Mouse (Mus musculus) stomach, postnatal 0 days (tissue): Measurements from ENCODE around the gene Ddx24.

ENCODE experiments used
- CTCF ChIP-seq: IDR thresholded peaks from 2 replicates; pipeline ENCODE4 v1.5.1; 2016; ENCODE audit warnings: antibody characterized with exemption, low read depth, mild to moderate bottlenecking, moderate library complexity
- EP300 ChIP-seq: optimal IDR thresholded peaks from 2 replicates; pipeline ENCODE3; 2016; ENCODE audit warnings: antibody characterized with exemption

- no peak for TF ChIP-seq EP300
- no peak for TF ChIP-seq CTCF
These were observed 67.4 kb downstream of the Ddx24 start for GRCm38 (mm10) chr12:103358216-103358615.
